Mouse (Mus musculus) lung, embryonic 15.5 days (tissue): ENCODE measurements around the gene Utp15. TPM values are rescaled to one million over a fixed set of nuclear protein-coding genes. Genes with fewer than 3 reads are reported as not detected.

Experiments used
- ATAC-seq: fragments of 200-750 bp; cut with Nextera tagmentation; 2 replicates; pipeline ENCODE4 v1.8.0; 2017; ENCODE audit warnings: moderate number of reproducible peaks, borderline replicate concordance; ENCODE audit not compliant: low FRiP score, low TSS enrichment; ENCODE audit errors: extremely low read depth
- H3K27ac ChIP-seq: fragments of 300-500 bp; sonication (generic); 2 replicates; pipeline ENCODE4 v1.5.1; 2015; ENCODE audit warnings: moderate library complexity, mild to moderate bottlenecking, inconsistent platforms
- H3K27me3 ChIP-seq: fragments of 300-500 bp; sonication (generic); 2 replicates; pipeline ENCODE4 v1.6.1; 2015; ENCODE audit warnings: inconsistent platforms
- H3K36me3 ChIP-seq: fragments of 300-500 bp; sonication (generic); 2 replicates; pipeline ENCODE4 v1.6.1; 2015; ENCODE audit warnings: inconsistent platforms
- H3K4me1 ChIP-seq: fragments of 300-500 bp; sonication (generic); 2 replicates; pipeline ENCODE4 v1.6.1; 2015; ENCODE audit warnings: inconsistent platforms
- H3K4me2 ChIP-seq: fragments of 300-500 bp; sonication (generic); 2 replicates; pipeline ENCODE4 v1.6.1; 2015; ENCODE audit warnings: inconsistent platforms, mild to moderate bottlenecking, moderate library complexity
- H3K4me3 ChIP-seq: fragments of 300-500 bp; sonication (generic); 2 replicates; pipeline ENCODE4 v1.5.1; 2015; ENCODE audit warnings: mild to moderate bottlenecking, inconsistent platforms
- H3K9ac ChIP-seq: fragments of 300-500 bp; sonication (generic); 2 replicates; pipeline ENCODE4 v1.6.1; 2015; ENCODE audit warnings: inconsistent platforms
- H3K9me3 ChIP-seq: fragments of 300-500 bp; sonication (generic); 2 replicates; pipeline ENCODE4 v1.6.1; 2016; ENCODE audit warnings: inconsistent platforms
- WGBS: fragments of 180-500 bp; shearing (Covaris S2); methylation state at CpG from one replicate; pipeline ENCODE4 v1.1.7; 2015; 5-methylcytosine and 5-hydroxymethylcytosine counted together
- polyA plus RNA-seq: library from polyadenylated mRNA; unstranded; fragments of >200 nt; fragmentation: Nextera tagmentation; extraction: Ambion mirVana; gene quantifications from 2 replicates; pipeline ENCODE4 v1.2.1, GENCODE M21; 2015

The Utp15 gene
- polyA plus RNA-seq, 1 experiment from 2014 or later, result 33.0 TPM

DNA sequence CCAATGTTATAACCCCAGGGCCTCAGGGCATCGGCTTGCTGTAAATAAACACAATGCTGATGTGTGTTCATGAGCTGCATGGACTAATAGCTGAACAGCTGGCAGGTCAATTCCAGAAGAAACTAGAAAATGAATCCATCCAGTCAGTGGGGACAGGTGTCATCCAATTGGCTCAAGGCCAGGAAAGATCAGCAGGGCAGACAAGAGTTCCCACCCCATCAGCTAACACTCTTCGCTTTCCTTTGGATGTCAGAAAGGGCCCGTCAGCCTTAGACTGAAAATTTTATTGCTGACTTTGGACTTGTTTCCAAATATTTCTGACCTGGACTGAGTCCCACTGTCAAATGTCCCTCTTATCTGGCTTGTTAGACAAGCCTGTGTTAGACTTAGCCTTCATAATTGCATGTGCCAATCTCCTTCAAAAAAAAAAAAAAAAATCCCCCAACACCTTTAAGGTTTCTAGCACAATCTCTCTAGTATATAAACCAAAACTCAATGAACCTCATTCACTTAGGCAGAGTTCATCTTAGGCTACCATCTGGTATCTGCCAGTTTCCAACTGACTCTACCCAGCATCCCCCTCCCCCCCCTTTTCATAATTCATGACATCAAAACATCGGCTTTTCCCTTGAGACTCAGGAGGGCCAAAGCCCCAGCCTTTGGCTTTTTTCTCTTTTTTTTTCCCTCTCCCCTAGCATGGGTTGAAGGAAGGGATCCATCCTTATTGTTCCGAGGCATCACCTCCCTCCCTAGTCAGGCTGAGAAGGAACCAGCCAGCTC is 18.1 kb downstream of the Utp15 start:
- no peak; the same call in 1 of the 2 replicates for ATAC-seq
- Histone ChIP-seq H3K27ac (no peak overlapping the region), H3K4me2 (no peak overlapping the region), H3K27me3 (no peaks in the 10 kb centered on the region), H3K36me3 (peaks cover 26% of the 10 kb centered on the region), H3K4me1 (no peaks in the 10 kb centered on the region), H3K9me3 (no peaks in the 10 kb centered on the region), H3K9ac (no peak overlapping the region), H3K4me3 (no peak overlapping the region)
- 46% methylated on average over 5 of the region's 5 CpGs for WGBS

GRCm38 (mm10) chr13:98241531-98242282 is 21.1 kb downstream of the Utp15 start:
- no peak for ATAC-seq
- H3K9ac ChIP-seq, result no peak overlapping the region
- H3K36me3 ChIP-seq, result no peaks in the 10 kb centered on the region; the same call in 1 of the 2 replicates
- H3K27ac ChIP-seq, result no peak overlapping the region
- no peaks in the 10 kb centered on the region for H3K4me1 ChIP-seq
- 60% methylated on average over 9 of the region's 9 CpGs for WGBS
- no peak overlapping the region for H3K4me3 ChIP-seq
- H3K9me3 ChIP-seq, result no peaks in the 10 kb centered on the region
- no peak overlapping the region for H3K4me2 ChIP-seq
- H3K27me3 ChIP-seq, result no peaks in the 10 kb centered on the region

- 15% methylated on average over 12 of the region's 12 CpGs for WGBS
- H3K4me3 ChIP-seq, result no peak overlapping the region
- H3K27ac ChIP-seq, result no peak overlapping the region
- no peaks in the 10 kb centered on the region for H3K36me3 ChIP-seq
- ATAC-seq, result no peak
- H3K9ac ChIP-seq, result no peak overlapping the region
- no peaks in the 10 kb centered on the region for H3K4me1 ChIP-seq
- no peaks in the 10 kb centered on the region for H3K9me3 ChIP-seq
- H3K27me3 ChIP-seq, result no peaks in the 10 kb centered on the region
- no peak overlapping the region for H3K4me2 ChIP-seq
Observed at GRCm38 (mm10) chr13:98239978-98240641, 22.7 kb downstream of the Utp15 start.

- Histone ChIP-seq H3K27ac (no peak overlapping the region), H3K4me1 (no peaks in the 10 kb centered on the region), H3K4me3 (no peak overlapping the region), H3K9ac (no peak overlapping the region), H3K27me3 (no peaks in the 10 kb centered on the region), H3K9me3 (no peaks in the 10 kb centered on the region), H3K36me3 (no peaks in the 10 kb centered on the region), H3K4me2 (no peak overlapping the region)
- no peak for ATAC-seq
- WGBS, result 40% methylated on average over 6 of the region's 6 CpGs
Observed at GRCm38 (mm10) chr13:98235451-98235850, 27.4 kb downstream of the Utp15 start.

DNA sequence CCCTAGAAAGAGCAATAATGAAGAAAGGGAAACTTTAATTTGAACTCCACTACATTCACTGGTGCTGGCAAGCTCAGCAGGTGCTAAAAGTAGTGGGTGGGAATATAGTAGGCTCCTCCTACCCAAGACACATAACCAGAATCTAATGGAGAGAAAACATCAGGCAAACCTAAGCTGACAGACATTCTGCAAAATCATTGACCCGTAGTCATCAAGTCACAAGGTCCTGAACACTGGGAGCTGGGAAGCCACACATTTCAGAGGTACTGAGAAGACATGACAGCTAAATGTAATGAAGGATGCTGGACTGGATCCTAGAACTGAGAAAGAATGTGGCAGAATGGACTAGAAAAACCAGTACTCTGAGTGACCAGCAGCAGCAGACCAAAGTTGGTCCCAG is 32.3 kb downstream of the Utp15 start:
- no peak for ATAC-seq
- Histone ChIP-seq H3K4me2 (no peak overlapping the region), H3K9me3 (no peaks in the 10 kb centered on the region), H3K27ac (no peak overlapping the region), H3K27me3 (no peaks in the 10 kb centered on the region), H3K4me3 (no peak overlapping the region), H3K9ac (no peak overlapping the region), H3K4me1 (no peaks in the 10 kb centered on the region), H3K36me3 (no peaks in the 10 kb centered on the region)
- WGBS, result 89% methylated on average over 1 of the region's 1 CpGs

DNA sequence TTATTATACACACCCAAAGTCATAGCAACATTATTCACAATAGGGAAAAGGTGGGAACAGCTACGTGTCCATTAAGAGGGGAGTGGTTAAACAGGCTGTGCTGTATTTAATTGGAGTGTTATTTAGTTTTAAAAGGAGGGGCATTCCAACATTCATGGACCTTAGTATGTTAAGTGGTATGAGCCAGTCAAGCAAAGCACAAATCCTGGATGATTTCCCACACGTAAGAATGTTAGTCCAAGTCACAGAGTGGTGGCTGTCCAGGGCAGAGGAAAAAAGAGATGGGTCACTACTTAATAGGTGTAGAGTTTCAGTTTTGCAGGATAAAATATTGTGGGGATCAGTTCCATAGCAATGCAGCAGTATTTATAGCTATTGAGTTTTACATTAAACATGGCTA is 36.6 kb downstream of the Utp15 start:
- no peak overlapping the region for H3K4me2 ChIP-seq
- H3K9me3 ChIP-seq, result no peaks in the 10 kb centered on the region
- ATAC-seq, result no peak
- no peak overlapping the region for H3K27ac ChIP-seq
- H3K4me3 ChIP-seq, result no peak overlapping the region
- H3K27me3 ChIP-seq, result no peaks in the 10 kb centered on the region
- no peaks in the 10 kb centered on the region for H3K36me3 ChIP-seq
- WGBS, result 35% methylated on average over 2 of the region's 2 CpGs
- no peak overlapping the region for H3K9ac ChIP-seq
- H3K4me1 ChIP-seq, result no peaks in the 10 kb centered on the region

DNA sequence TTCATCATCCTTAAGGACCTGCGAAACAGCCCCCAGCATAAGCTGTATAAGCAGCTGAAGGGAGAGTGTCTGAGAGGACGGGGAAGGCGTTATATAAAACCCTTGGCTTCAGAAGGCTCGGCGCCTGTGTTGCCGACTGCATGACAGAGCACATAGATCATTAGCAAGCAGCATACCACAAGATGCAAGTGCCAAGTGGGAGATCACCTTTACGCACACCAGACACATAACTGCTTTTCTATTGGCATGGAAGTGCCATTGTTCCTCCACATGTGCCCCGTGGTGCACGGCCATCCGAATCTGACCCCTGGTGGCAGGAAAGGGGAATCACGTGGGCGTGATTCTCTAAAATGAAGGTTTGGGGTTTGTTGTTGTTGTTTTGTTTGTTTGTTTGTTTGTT is 40.0 kb downstream of the Utp15 start:
- no peak overlapping the region for H3K4me2 ChIP-seq
- no peaks in the 10 kb centered on the region for H3K4me1 ChIP-seq
- no peak overlapping the region for H3K27ac ChIP-seq
- H3K4me3 ChIP-seq, result no peak overlapping the region
- no peak overlapping the region for H3K9ac ChIP-seq
- no peak for ATAC-seq
- H3K27me3 ChIP-seq, result no peaks in the 10 kb centered on the region
- 37% methylated on average over 12 of the region's 12 CpGs for WGBS
- no peaks in the 10 kb centered on the region for H3K36me3 ChIP-seq
- H3K9me3 ChIP-seq, result no peaks in the 10 kb centered on the region

- 76% methylated on average over 7 of the region's 7 CpGs for WGBS
- ATAC-seq, result no peak
Observed at GRCm38 (mm10) chr13:98210137-98210536, 52.7 kb downstream of the Utp15 start.

GRCm38 (mm10) chr13:98208842-98209241 is 54.0 kb downstream of the Utp15 start:
- Histone ChIP-seq H3K9ac (no peak overlapping the region), H3K27me3 (peaks cover 24% of the 10 kb centered on the region; the same call in 1 of the 2 replicates), H3K4me2 (no peak overlapping the region), H3K9me3 (no peaks in the 10 kb centered on the region), H3K27ac (no peak overlapping the region), H3K4me3 (no peak overlapping the region), H3K36me3 (no peaks in the 10 kb centered on the region), H3K4me1 (peaks cover 11% of the 10 kb centered on the region; the same call in 1 of the 2 replicates)
- no peak for ATAC-seq
- 27% methylated on average over 9 of the region's 9 CpGs for WGBS

More at GRCm38 (mm10) chr13:98210137-98210536, 52.7 kb downstream of the Utp15 start:
- Histone ChIP-seq H3K27me3 (peaks cover 22% of the 10 kb centered on the region; the same call in 1 of the 2 replicates), H3K9me3 (no peaks in the 10 kb centered on the region), H3K4me1 (peaks cover 6% of the 10 kb centered on the region; the same call in 1 of the 2 replicates), H3K9ac (no peak overlapping the region), H3K4me3 (no peak overlapping the region), H3K4me2 (no peak overlapping the region), H3K27ac (no peak overlapping the region), H3K36me3 (no peaks in the 10 kb centered on the region)

DNA sequence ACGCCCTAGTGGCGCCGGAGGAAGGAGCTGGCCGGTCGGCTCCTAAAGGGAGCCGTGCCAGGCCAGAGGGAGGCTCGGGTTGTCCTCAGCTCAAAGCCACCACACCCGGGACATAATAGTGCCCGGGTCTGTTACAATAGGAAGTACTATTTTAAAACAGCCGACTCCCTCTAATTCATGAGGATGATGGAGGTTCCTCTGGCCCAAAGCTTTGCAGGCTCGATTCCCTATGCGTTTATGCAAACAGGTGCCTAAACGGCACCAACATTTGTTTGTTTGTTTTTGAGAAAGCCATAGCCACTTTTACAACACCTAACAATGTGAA is 56.3 kb downstream of the Utp15 start:
- 1% methylated on average over 13 of the region's 13 CpGs for WGBS
- H3K36me3 ChIP-seq, result no peaks in the 10 kb centered on the region
- H3K9ac ChIP-seq, result peak overlapping the region; percentile 50
- peaks cover 24% of the 10 kb centered on the region; the same call in 1 of the 2 replicates for H3K27me3 ChIP-seq
- H3K4me3 ChIP-seq, result peak overlapping the region; percentile 59
- peak overlapping the region; percentile 95 for H3K4me2 ChIP-seq
- peaks cover 11% of the 10 kb centered on the region; the same call in 1 of the 2 replicates for H3K4me1 ChIP-seq
- no peaks in the 10 kb centered on the region for H3K9me3 ChIP-seq
- ATAC-seq, result no peak
- peak overlapping the region; percentile 92 for H3K27ac ChIP-seq

DNA sequence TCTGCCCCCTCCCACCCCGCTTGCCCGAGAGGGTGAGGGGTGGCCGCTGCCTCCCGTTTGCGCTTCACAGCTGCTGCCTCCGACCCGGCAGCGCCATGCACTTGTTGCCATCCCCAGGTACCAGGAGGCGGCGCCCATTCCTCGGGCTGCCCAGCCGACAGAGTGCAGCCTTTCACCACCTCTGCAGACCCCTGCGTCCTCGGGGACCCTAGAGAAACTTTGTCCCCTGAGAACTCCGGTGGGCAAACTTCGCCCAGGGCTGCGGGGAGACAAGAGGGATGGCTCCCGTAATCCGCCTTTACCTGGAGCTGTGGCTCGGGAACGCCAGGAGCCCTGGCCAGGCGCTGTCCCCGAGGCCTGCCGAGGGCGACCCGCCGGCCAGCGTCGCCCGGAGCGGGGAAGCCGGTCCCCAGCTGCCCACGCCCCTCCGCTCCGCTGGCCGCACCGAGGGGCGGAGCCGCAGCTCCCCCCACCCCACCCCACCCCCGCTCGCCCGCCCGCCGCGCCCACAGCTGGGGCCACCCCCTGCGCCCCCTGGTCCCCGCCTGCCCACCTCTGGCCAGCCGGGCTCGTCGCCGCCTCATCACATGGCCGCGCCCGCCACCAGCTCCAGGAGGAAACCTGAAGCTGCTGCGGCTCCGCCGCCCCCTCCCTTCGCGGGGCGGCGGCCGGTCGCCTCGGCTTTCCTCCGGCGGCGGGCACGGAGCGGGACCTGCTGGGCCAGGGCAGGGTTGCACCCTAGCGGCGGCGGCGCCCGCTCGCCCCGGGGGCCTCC is 56.9 kb downstream of the Utp15 start, which contains the start of gene Arhgef28:
Gene Arhgef28 (minus strand): TSS at position 669 of the 775 bp plus-strand sequence.
- H3K9me3 ChIP-seq, result no peaks in the 10 kb centered on the region
- H3K27ac ChIP-seq, result peak within 1 kb of the TSS; percentile 92
- H3K9ac ChIP-seq, result peak within 1 kb of the TSS; percentile 50
- H3K4me1 ChIP-seq, result peaks cover 11% of the 10 kb centered on the region
- under 1% methylated on average over 63 of the region's 76 CpGs for WGBS
- peak; percentile 90 for ATAC-seq
- H3K4me2 ChIP-seq, result peak within 1 kb of the TSS; percentile 95
- H3K27me3 ChIP-seq, result peaks cover 24% of the 10 kb centered on the region; the same call in 1 of the 2 replicates
- peak within 1 kb of the TSS; percentile 59 for H3K4me3 ChIP-seq
- no peaks in the 10 kb centered on the region for H3K36me3 ChIP-seq
